Mouse (Mus musculus): ENCODE results near the gene Smarcc1.
"Not testable (repeated sequence)": the region's sequence is repeated elsewhere in the genome, so short reads cannot be mapped to it uniquely, and the experiment has no call there.

DNA sequence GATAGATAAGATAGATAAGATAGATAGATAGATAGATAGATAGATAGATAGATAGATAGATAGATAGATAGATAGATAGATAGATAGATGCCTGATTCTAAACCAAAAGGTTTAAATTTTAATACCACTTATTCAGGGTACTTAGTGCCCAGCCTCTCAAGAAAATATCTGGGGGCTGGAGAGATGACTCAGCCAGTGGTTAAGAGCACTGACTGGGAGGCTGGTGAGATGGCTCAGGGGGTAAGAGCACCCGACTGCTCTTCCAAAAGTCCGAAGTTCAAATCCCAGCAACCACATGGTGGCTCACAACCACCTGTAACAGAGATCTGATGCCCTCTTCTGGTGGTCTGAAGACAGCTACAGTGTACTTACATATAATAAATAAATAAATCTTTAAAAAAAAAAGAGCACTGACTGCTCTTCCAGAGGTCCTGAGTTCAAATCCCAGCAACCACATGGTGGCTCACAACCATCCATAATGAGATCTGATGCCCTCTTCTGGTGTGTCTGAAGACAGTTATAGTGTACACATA, 6.6 kb downstream of the Smarcc1 start:
- not testable (repeated sequence) for TF ChIP-seq CTCF, POLR2A (IDR thresholded peaks at IDR 0.05; ENCODE audit: insufficient read depth, low read depth, low read length)

All from olfactory bulb, adult 2 months (tissue).